Mouse (Mus musculus): Measurements from ENCODE around the gene Vmo1. TPM values are rescaled to one million over a fixed set of nuclear protein-coding genes. Genes with fewer than 3 reads are reported as not detected.

Vmo1 gene
- not detected in 2 replicates for polyA plus RNA-seq (2016; fragmentation: Nextera tagmentation; extraction: Ambion mirVana)

- Histone ChIP-seq H3K4me3 (no peak within 1 kb of the TSS), H3K27ac (replicated peaks) (no peak within 1 kb of the TSS), H3K4me2 (replicated peaks) (no peak within 1 kb of the TSS), H3K36me3 (no peaks in the 10 kb centered on the region), H3K9ac (replicated peaks) (no peak within 1 kb of the TSS), H3K27me3 (peaks cover 20% of the 10 kb centered on the region), H3K9me3 (no peaks in the 10 kb centered on the region), H3K4me1 (peaks cover 6% of the 10 kb centered on the region)
- 92% methylated on average over 7 of the region's 7 CpGs for WGBS
- no peak for ATAC-seq (ENCODE audit: low FRiP score, low read depth)
Measured at GRCm38 (mm10) chr11:70514288-70514687, at the start of gene Vmo1. Vmo1 (minus strand) TSS chr11:70514616.

GRCm38 (mm10) chr11:70563470-70564275 is 49.3 kb upstream of the Vmo1 start:
- H3K4me3 ChIP-seq = peak overlapping the region; percentile 91
- H3K27ac ChIP-seq (replicated peaks) = peak overlapping the region; percentile 85
- peaks cover 37% of the 10 kb centered on the region for H3K4me1 ChIP-seq
- 5% methylated on average over 25 of the region's 25 CpGs for WGBS
- ATAC-seq (ENCODE audit: low FRiP score, low read depth) = no peak
- H3K9me3 ChIP-seq = no peaks in the 10 kb centered on the region
- H3K27me3 ChIP-seq = no peaks in the 10 kb centered on the region
- H3K9ac ChIP-seq (replicated peaks) = peak overlapping the region; percentile 87
- H3K36me3 ChIP-seq = 0 out of 2 replicates have a peak, but pooled peaks cover 4% of the 10 kb centered on the region
- H3K4me2 ChIP-seq (replicated peaks) = peak overlapping the region; percentile 98

GRCm38 (mm10) chr11:70562995-70563469 is 48.6 kb upstream of the Vmo1 start:
- Histone ChIP-seq H3K27ac (replicated peaks) (peak overlapping the region; percentile 85), H3K4me2 (replicated peaks) (peak overlapping the region; percentile 98)
- no peak; the same call in none of the 2 replicates for ATAC-seq (ENCODE audit: low FRiP score, low read depth)

GRCm38 (mm10) chr11:70562287-70562994 is 48.0 kb upstream of the Vmo1 start, which contains the start of gene Mink1:
Mink1 (plus strand) TSS chr11:70562881.
- WGBS = under 1% methylated on average over 36 of the region's 57 CpGs
- H3K4me3 ChIP-seq = peak within 1 kb of the TSS; percentile 91
- H3K27me3 ChIP-seq = no peaks in the 10 kb centered on the region
- no peaks in the 10 kb centered on the region for H3K36me3 ChIP-seq
- H3K9ac ChIP-seq (replicated peaks) = peak within 1 kb of the TSS; percentile 87
- H3K4me1 ChIP-seq = peaks cover 37% of the 10 kb centered on the region
- peak within 1 kb of the TSS; percentile 98 for H3K4me2 ChIP-seq (replicated peaks)
- no peaks in the 10 kb centered on the region for H3K9me3 ChIP-seq
- ATAC-seq (ENCODE audit: low FRiP score, low read depth) = peak; percentile 94
- H3K27ac ChIP-seq (replicated peaks) = peak within 1 kb of the TSS; percentile 85

More at GRCm38 (mm10) chr11:70562995-70563469, 48.6 kb upstream of the Vmo1 start:
- 0 out of 2 replicates have a peak, but pooled peaks cover 4% of the 10 kb centered on the region for H3K36me3 ChIP-seq
- H3K9ac ChIP-seq (replicated peaks) = peak overlapping the region; percentile 87
- 0% methylated on average over 29 of the region's 31 CpGs for WGBS
- H3K27me3 ChIP-seq = no peaks in the 10 kb centered on the region
- peaks cover 37% of the 10 kb centered on the region for H3K4me1 ChIP-seq
- H3K4me3 ChIP-seq = peak overlapping the region; percentile 91
- H3K9me3 ChIP-seq = no peaks in the 10 kb centered on the region

- no peaks in the 10 kb centered on the region for H3K9me3 ChIP-seq
- H3K27me3 ChIP-seq = no peaks in the 10 kb centered on the region
- ATAC-seq (ENCODE audit: low FRiP score, low read depth) = no peak
- peak overlapping the region; percentile 87; the same call in 1 of the 2 replicates for H3K9ac ChIP-seq (replicated peaks)
- H3K4me1 ChIP-seq = peaks cover 37% of the 10 kb centered on the region
- H3K36me3 ChIP-seq = no peaks in the 10 kb centered on the region
- H3K27ac ChIP-seq (replicated peaks) = peak overlapping the region; percentile 85
- peak overlapping the region; percentile 91 for H3K4me3 ChIP-seq
- H3K4me2 ChIP-seq (replicated peaks) = peak overlapping the region; percentile 98
- 0% methylated on average over 2 of the region's 2 CpGs for WGBS
Measured at GRCm38 (mm10) chr11:70561937-70562286, 47.5 kb upstream of the Vmo1 start.

GRCm38 (mm10) chr11:70557545-70557944 is 43.1 kb upstream of the Vmo1 start:
- Histone ChIP-seq H3K27ac (replicated peaks) (no peak overlapping the region), H3K4me3 (no peak overlapping the region), H3K27me3 (peaks cover 7% of the 10 kb centered on the region), H3K4me1 (peaks cover 7% of the 10 kb centered on the region), H3K9me3 (no peaks in the 10 kb centered on the region), H3K4me2 (replicated peaks) (no peak overlapping the region), H3K9ac (replicated peaks) (no peak overlapping the region), H3K36me3 (no peaks in the 10 kb centered on the region)
- 93% methylated on average over 9 of the region's 9 CpGs for WGBS
- ATAC-seq (ENCODE audit: low FRiP score, low read depth) = no peak

GRCm38 (mm10) chr11:70553940-70554339 is 39.5 kb upstream of the Vmo1 start:
- H3K9ac ChIP-seq (replicated peaks) = no peak overlapping the region
- H3K27ac ChIP-seq (replicated peaks) = no peak overlapping the region
- no peaks in the 10 kb centered on the region for H3K4me1 ChIP-seq
- no peaks in the 10 kb centered on the region for H3K36me3 ChIP-seq
- H3K27me3 ChIP-seq = peaks cover 7% of the 10 kb centered on the region
- H3K4me3 ChIP-seq = no peak overlapping the region
- H3K9me3 ChIP-seq = no peaks in the 10 kb centered on the region
- no peak for ATAC-seq (ENCODE audit: low FRiP score, low read depth)
- no peak overlapping the region for H3K4me2 ChIP-seq (replicated peaks)
- WGBS = 32% methylated on average over 7 of the region's 7 CpGs

GRCm38 (mm10) chr11:70551526-70551925 is 37.1 kb upstream of the Vmo1 start:
- WGBS = 88% methylated on average over 8 of the region's 8 CpGs
- Histone ChIP-seq H3K27ac (replicated peaks) (no peak overlapping the region), H3K36me3 (no peaks in the 10 kb centered on the region), H3K4me1 (no peaks in the 10 kb centered on the region), H3K27me3 (peaks cover 7% of the 10 kb centered on the region), H3K4me2 (replicated peaks) (no peak overlapping the region), H3K4me3 (no peak overlapping the region), H3K9ac (replicated peaks) (no peak overlapping the region), H3K9me3 (no peaks in the 10 kb centered on the region)
- ATAC-seq (ENCODE audit: low FRiP score, low read depth) = no peak

- Histone ChIP-seq H3K36me3 (no peaks in the 10 kb centered on the region), H3K4me3 (no peak overlapping the region), H3K27me3 (peaks cover 33% of the 10 kb centered on the region), H3K4me2 (replicated peaks) (no peak overlapping the region), H3K9ac (replicated peaks) (no peak overlapping the region), H3K27ac (replicated peaks) (no peak overlapping the region), H3K4me1 (0 out of 2 replicates have a peak, but pooled peaks cover 8% of the 10 kb centered on the region), H3K9me3 (no peaks in the 10 kb centered on the region)
- ATAC-seq (ENCODE audit: low FRiP score, low read depth) = no peak
- WGBS = 77% methylated on average over 7 of the region's 7 CpGs
Measured at GRCm38 (mm10) chr11:70544496-70544895, 30.1 kb upstream of the Vmo1 start.

GRCm38 (mm10) chr11:70541415-70541814 is 27.0 kb upstream of the Vmo1 start:
- no peak for ATAC-seq (ENCODE audit: low FRiP score, low read depth)
- no peak overlapping the region for H3K4me3 ChIP-seq
- WGBS = 79% methylated on average over 5 of the region's 5 CpGs
- peaks cover 45% of the 10 kb centered on the region for H3K27me3 ChIP-seq
- 0 out of 2 replicates have a peak, but pooled peaks cover 8% of the 10 kb centered on the region for H3K4me1 ChIP-seq
- no peaks in the 10 kb centered on the region for H3K36me3 ChIP-seq
- no peak overlapping the region for H3K4me2 ChIP-seq (replicated peaks)
- H3K9ac ChIP-seq (replicated peaks) = no peak overlapping the region
- no peak overlapping the region for H3K27ac ChIP-seq (replicated peaks)
- no peaks in the 10 kb centered on the region for H3K9me3 ChIP-seq

- H3K27me3 ChIP-seq = peaks cover 45% of the 10 kb centered on the region
- no peak overlapping the region for H3K9ac ChIP-seq (replicated peaks)
- no peak for ATAC-seq (ENCODE audit: low FRiP score, low read depth)
- H3K4me2 ChIP-seq (replicated peaks) = no peak overlapping the region
- H3K4me3 ChIP-seq = no peak overlapping the region
- WGBS = 96% methylated on average over 7 of the region's 7 CpGs
- no peak overlapping the region for H3K27ac ChIP-seq (replicated peaks)
- H3K36me3 ChIP-seq = no peaks in the 10 kb centered on the region
- H3K9me3 ChIP-seq = no peaks in the 10 kb centered on the region
- H3K4me1 ChIP-seq = 0 out of 2 replicates have a peak, but pooled peaks cover 8% of the 10 kb centered on the region
Measured at GRCm38 (mm10) chr11:70540928-70541327, 26.5 kb upstream of the Vmo1 start.

All from midbrain, embryonic 12.5 days (tissue).